Mouse (Mus musculus) frontal cortex, adult (tissue): ENCODE measurements at regions not wholly inside any gene's neighbourhood (a gene's known extent, or its start where the extent isn't known, plus 50 kb on each side); places are given as distances from the start of the nearest gene placed in this dataset.
A peak's percentile ranks its signal among the peaks of the same experiment; 100 is the strongest.

ENCODE experiments used
- ATAC-seq: cut with Nextera tagmentation; 2 replicates; pipeline ENCODE4 v1.9.2; 2017; ENCODE audit warnings: mild to moderate bottlenecking, moderate library complexity, mixed read lengths; ENCODE audit not compliant: low TSS enrichment

GRCm38 (mm10) chr15:62096778-62097177 lies 1174.0 kb upstream of the A1bg start:
- ATAC-seq = no peak

DNA sequence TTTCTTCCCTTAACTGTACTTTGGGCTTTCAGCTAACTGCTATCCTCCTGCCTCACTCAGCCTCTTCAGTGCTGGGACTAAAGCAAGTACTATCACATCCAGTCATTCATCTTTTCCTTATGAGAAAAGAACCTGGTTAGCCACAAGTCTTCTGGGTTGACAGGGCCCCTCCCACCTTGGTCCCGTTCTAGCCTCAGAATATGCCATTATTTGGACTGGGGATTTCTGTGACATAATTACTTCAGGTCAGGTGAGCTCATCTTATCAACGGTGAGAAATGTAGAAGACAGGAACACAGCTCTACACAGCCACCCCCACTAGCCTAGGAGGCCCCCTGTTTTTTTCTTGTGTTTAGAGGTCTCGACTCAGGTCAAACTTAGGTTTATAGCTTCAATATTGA lies 1172.4 kb upstream of the A1bg start:
- no peak for ATAC-seq

DNA sequence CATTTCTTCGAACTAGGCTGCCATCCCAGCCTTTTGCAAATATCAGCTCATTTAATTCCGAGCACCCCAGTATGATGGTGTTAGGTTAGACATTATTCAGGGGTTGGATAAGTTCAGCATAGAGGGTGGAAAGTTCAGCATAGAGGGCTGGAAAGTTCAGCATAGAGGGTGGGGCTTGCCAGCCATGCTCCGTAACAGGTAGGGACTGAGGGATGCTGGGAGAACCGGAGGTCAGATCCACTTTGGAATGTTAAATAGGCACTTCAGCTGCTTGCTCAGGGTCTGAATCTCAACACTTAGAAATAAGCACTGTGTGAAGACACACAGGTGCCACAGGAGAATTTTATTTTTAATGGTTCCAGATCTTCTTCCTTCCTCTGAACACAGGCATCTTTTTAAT lies 1170.9 kb upstream of the A1bg start:
- no peak for ATAC-seq

GRCm38 (mm10) chr15:62092671-62093185 lies 1169.9 kb upstream of the A1bg start:
- peak; percentile 80 for ATAC-seq

DNA sequence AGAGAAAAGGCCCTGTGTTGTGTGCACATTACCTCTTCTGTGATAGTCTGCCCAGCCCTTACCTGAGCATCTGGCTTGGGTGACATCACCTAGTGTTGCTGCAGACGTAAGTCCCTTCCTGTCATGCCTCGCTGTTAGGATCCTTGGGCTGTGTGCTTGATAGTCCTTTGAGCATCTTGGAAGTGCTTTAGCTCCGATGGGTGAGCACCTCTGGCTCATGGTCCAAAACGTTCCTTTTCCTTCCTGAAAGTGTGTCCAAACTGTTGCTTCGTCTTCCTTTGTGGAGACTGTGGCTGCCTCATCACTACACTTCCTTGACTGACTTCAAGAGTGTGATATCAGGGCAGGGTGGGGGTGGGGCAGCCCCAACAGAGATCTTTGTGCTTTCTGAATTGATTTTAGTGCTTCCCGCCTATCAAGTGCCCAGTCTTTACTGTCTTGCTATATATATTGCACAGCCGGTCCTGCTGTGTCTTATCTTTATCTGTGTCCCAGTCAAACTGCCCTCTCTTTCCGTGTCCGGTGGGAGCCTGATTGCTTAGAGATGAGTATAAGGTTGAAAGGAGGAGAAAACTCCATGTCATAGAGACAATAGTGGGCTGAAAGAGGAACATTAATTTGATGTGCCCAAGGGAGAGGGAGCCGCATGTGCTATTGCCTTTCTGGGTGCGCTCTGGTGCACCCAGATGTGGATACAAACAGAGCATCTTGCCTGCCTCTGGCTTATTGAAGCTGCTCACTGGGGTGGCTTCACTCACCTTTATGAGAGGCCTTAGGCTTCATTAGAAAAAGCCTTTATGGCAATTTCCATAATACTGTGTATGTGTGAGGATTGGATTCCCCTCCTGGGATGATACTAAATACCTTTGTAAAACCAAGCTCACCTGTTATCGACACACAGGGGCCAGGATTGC lies 1169.2 kb upstream of the A1bg start:
- ATAC-seq = 0 out of 2 replicates have a peak, but pooled peaks have one; percentile 23

GRCm38 (mm10) chr15:62091144-62091543 lies 1168.3 kb upstream of the A1bg start:
- no peak for ATAC-seq

DNA sequence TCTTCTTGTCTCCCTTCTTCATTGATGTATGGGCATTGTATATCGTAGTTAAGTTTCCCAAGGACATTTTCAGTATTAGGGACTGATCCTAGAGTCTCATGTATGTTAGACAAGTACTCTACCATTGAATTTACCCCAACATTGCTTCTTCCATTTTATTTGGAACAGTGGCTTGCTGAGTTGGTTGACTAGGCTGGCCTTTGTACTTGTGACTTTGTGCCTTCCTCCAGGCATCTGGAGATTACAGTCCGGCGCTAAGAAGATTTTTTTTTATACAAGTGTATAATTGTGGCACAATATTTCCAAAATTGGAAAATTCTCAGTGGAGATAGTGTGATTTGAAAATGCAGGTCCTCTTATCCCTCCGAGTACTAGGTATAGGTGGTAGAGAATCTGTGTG lies 1165.5 kb upstream of the A1bg start:
- ATAC-seq = no peak

GRCm38 (mm10) chr15:62087755-62088154 lies 1164.9 kb upstream of the A1bg start:
- no peak for ATAC-seq

DNA sequence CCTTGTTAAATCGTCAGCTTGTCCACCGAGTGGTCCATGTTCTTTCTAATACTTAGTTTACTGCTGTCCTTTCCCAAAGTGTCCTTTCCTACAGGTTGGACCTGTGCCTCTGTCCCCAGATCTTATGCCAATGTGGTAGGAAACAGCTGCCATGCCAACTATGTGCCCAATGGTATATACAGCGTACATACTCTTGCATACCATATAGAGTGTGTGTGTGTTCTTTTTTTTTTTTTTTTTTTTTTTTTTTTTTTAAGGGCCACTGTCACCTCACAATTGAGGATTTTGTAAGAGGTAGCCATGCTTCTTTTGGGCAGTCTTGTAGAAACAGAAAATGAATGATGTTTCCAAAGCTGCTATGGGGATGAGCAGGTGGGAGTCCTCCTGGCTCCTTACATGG lies 1163.2 kb upstream of the A1bg start:
- ATAC-seq = no peak

GRCm38 (mm10) chr15:62083347-62083746 lies 1160.5 kb upstream of the A1bg start:
- no peak for ATAC-seq

GRCm38 (mm10) chr15:62082539-62082938 lies 1159.7 kb upstream of the A1bg start:
- ATAC-seq = no peak

GRCm38 (mm10) chr15:62079155-62080109 lies 1156.6 kb upstream of the A1bg start:
- peak; percentile 88 for ATAC-seq

DNA sequence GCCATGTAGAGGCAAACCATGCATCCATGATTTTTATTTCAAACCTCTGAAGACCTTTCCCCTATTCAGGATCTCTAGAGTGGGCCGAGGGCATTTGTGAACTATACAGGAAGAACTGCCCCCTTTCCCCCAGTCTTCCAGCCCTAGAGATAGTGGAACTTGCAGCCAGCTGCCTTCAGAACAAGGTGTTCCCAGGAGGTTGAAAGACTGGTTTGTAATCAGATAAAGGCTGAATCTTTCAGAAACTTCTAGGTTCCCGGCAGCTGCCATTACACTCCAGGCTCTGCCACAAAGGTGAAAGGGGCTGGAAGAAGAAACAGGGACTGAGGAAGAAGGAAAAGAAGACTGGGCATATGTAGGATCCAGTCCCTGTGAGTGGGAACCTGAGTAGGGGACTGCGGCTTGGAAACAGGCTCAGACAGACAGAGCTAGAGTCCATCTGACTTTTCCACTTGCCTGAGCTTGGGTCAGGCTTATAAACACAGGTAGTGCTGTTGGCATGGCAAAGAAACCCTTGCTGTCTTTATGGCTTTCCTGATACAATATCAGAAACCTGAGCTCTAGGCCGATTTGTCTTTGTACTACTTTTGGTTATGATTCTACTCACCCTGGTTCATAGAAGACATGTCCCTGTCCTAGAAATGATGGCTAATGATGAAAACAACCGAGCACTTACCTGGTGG lies 1153.9 kb upstream of the A1bg start:
- no peak for ATAC-seq

GRCm38 (mm10) chr15:62074735-62075134 lies 1151.9 kb upstream of the A1bg start:
- peak; percentile 67 for ATAC-seq

- no peak for ATAC-seq
Measured at GRCm38 (mm10) chr15:62073595-62073994, 1150.8 kb upstream of the A1bg start.

DNA sequence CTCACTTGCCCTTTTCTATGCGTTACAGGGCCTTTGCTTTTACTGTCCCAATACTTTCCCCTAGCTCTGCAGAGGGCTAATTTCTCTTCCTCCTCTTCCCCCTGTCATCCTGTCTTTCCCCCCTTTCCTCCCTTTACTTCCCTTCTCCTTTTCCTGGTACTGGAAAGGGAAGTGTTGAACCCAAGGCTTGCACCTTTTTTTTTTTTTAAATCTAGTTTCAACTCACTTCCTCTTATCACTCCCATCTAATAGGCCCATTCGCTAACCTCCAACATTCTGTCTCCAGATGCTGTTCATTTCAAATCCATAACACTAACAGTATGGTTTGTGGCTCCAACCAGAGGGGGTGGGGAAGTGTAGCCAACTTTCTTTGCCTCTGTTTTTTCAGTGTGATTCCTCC lies 1148.5 kb upstream of the A1bg start:
- no peak for ATAC-seq

- no peak for ATAC-seq
Measured at GRCm38 (mm10) chr15:62068422-62069160, 1145.8 kb upstream of the A1bg start.

GRCm38 (mm10) chr15:62064399-62064798 lies 1141.6 kb upstream of the A1bg start:
- peak; percentile 48; the same call in 1 of the 2 replicates for ATAC-seq

- ATAC-seq = 0 out of 2 replicates have a peak, but pooled peaks have one; percentile 51
Measured at GRCm38 (mm10) chr15:62057449-62057848, 1134.6 kb upstream of the A1bg start.

DNA sequence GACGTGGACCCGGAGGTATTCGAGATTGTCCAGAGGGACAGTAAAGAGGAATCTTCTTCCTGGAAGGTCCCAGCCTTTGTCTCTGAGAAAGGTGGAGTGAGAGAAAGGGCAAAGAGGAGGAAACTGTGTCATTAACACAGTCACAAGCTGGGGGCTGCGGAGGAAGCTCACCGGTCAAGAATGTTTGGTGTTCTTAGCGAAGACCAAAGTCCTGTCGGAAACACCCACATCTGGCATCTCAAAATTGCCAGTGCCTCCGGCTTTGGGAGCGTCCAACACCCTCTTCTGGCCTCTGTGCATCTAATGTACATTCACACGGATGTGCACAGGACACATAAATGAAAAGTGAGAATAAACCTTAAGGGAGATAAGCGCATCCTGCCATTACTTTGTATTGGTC lies 1134.1 kb upstream of the A1bg start:
- ATAC-seq = no peak

- peak; percentile 17; the same call in 1 of the 2 replicates for ATAC-seq
Measured at GRCm38 (mm10) chr15:62056401-62056800, 1133.6 kb upstream of the A1bg start.
